Mouse (Mus musculus): ENCODE results near the gene Dnaaf2. TPM values are rescaled to one million over a fixed set of nuclear protein-coding genes. Genes with fewer than 3 reads are reported as not detected.

Dnaaf2 gene
- polyA plus RNA-seq, 1 experiment, result 22.3 TPM

- Histone ChIP-seq H3K4me3 (ENCODE audit: control insufficient read depth, low read depth, low read length) (peak overlapping the region; percentile 21), H3K36me3 (ENCODE audit: control insufficient read depth, insufficient read depth, low read length) (no peaks in the 10 kb centered on the region)
- TF ChIP-seq POLR2A (IDR thresholded peaks at IDR 0.05; ENCODE audit: control insufficient read depth, low read depth, low read length), result no peak
- no peak for TF ChIP-seq CTCF (IDR thresholded peaks at IDR 0.05; ENCODE audit: control insufficient read depth, insufficient read depth, insufficient replicate concordance, low read depth, low read length)
Observed at GRCm38 (mm10) chr12:69186811-69187471, 11.3 kb downstream of the Dnaaf2 start.

GRCm38 (mm10) chr12:69185371-69185770 lies 12.9 kb downstream of the Dnaaf2 start:
- Histone ChIP-seq H3K27me3 (ENCODE audit: control insufficient read depth, insufficient read depth, low read length) (no peaks in the 10 kb centered on the region), H3K4me1 (ENCODE audit: control insufficient read depth, insufficient read depth, low read length) (no peaks in the 10 kb centered on the region; the same call in 1 of the 2 replicates), H3K27ac (ENCODE audit: control insufficient read depth, insufficient read depth, low read depth, low read length) (peak overlapping the region; percentile 45; the same call in 1 of the 2 replicates), H3K36me3 (ENCODE audit: control insufficient read depth, insufficient read depth, low read length) (no peaks in the 10 kb centered on the region), H3K4me3 (ENCODE audit: control insufficient read depth, low read depth, low read length) (peak overlapping the region; percentile 99)
- TF ChIP-seq CTCF (IDR thresholded peaks at IDR 0.05; ENCODE audit: control insufficient read depth, insufficient read depth, insufficient replicate concordance, low read depth, low read length) (no peak), POLR2A (IDR thresholded peaks at IDR 0.05; ENCODE audit: control insufficient read depth, low read depth, low read length) (no peak)

More at GRCm38 (mm10) chr12:69186811-69187471, 11.3 kb downstream of the Dnaaf2 start:
- Histone ChIP-seq H3K27me3 (ENCODE audit: control insufficient read depth, insufficient read depth, low read length) (no peaks in the 10 kb centered on the region), H3K27ac (ENCODE audit: control insufficient read depth, insufficient read depth, low read depth, low read length) (no peak overlapping the region), H3K4me1 (ENCODE audit: control insufficient read depth, insufficient read depth, low read length) (no peaks in the 10 kb centered on the region; the same call in 1 of the 2 replicates)

- Histone ChIP-seq H3K27me3 (ENCODE audit: control insufficient read depth, insufficient read depth, low read length) (no peaks in the 10 kb centered on the region), H3K36me3 (ENCODE audit: control insufficient read depth, insufficient read depth, low read length) (no peaks in the 10 kb centered on the region), H3K4me3 (ENCODE audit: control insufficient read depth, low read depth, low read length) (peak overlapping the region; percentile 99), H3K27ac (ENCODE audit: control insufficient read depth, insufficient read depth, low read depth, low read length) (peak overlapping the region; percentile 98), H3K4me1 (ENCODE audit: control insufficient read depth, insufficient read depth, low read length) (peaks cover 2% of the 10 kb centered on the region; the same call in 1 of the 2 replicates)
- TF ChIP-seq CTCF (IDR thresholded peaks at IDR 0.05; ENCODE audit: control insufficient read depth, insufficient read depth, insufficient replicate concordance, low read depth, low read length) (no peak), POLR2A (IDR thresholded peaks at IDR 0.05; ENCODE audit: control insufficient read depth, low read depth, low read length) (0 out of 2 replicates have a peak, but pooled peaks have one; percentile 25)
Observed at GRCm38 (mm10) chr12:69184342-69185295, 13.6 kb downstream of the Dnaaf2 start.

- Histone ChIP-seq H3K27ac (ENCODE audit: control insufficient read depth, insufficient read depth, low read depth, low read length) (peak within 1 kb of the TSS; percentile 99), H3K4me1 (ENCODE audit: control insufficient read depth, insufficient read depth, low read length) (peaks cover 2% of the 10 kb centered on the region; the same call in 1 of the 2 replicates), H3K27me3 (ENCODE audit: control insufficient read depth, insufficient read depth, low read length) (no peaks in the 10 kb centered on the region), H3K4me3 (ENCODE audit: control insufficient read depth, low read depth, low read length) (peak within 1 kb of the TSS; percentile 99), H3K36me3 (ENCODE audit: control insufficient read depth, insufficient read depth, low read length) (no peaks in the 10 kb centered on the region)
- TF ChIP-seq POLR2A (IDR thresholded peaks at IDR 0.05; ENCODE audit: control insufficient read depth, low read depth, low read length), result peak; percentile 95
- TF ChIP-seq CTCF (IDR thresholded peaks at IDR 0.05; ENCODE audit: control insufficient read depth, insufficient read depth, insufficient replicate concordance, low read depth, low read length), result no peak
Observed at GRCm38 (mm10) chr12:69183583-69184308, 14.5 kb downstream of the Dnaaf2 start, which contains the start of the genes Rpl36al and Mgat2. Gene Rpl36al, minus strand, starts transcription at chr12:69184083. Gene Mgat2, plus strand, starts transcription at chr12:69184157.

- H3K27me3 ChIP-seq (ENCODE audit: control insufficient read depth, insufficient read depth, low read length), result no peaks in the 10 kb centered on the region
- TF ChIP-seq POLR2A (IDR thresholded peaks at IDR 0.05; ENCODE audit: control insufficient read depth, low read depth, low read length) (no peak), CTCF (IDR thresholded peaks at IDR 0.05; ENCODE audit: control insufficient read depth, insufficient read depth, insufficient replicate concordance, low read depth, low read length) (no peak)
- H3K27ac ChIP-seq (ENCODE audit: control insufficient read depth, insufficient read depth, low read depth, low read length), result no peak overlapping the region
- no peak overlapping the region for H3K4me3 ChIP-seq (ENCODE audit: control insufficient read depth, low read depth, low read length)
- H3K36me3 ChIP-seq (ENCODE audit: control insufficient read depth, insufficient read depth, low read length), result no peaks in the 10 kb centered on the region
- H3K4me1 ChIP-seq (ENCODE audit: control insufficient read depth, insufficient read depth, low read length), result peaks cover 2% of the 10 kb centered on the region; the same call in 1 of the 2 replicates
Observed at GRCm38 (mm10) chr12:69181800-69182199, 16.4 kb downstream of the Dnaaf2 start.

- TF ChIP-seq POLR2A (IDR thresholded peaks at IDR 0.05; ENCODE audit: control insufficient read depth, low read depth, low read length) (no peak), CTCF (IDR thresholded peaks at IDR 0.05; ENCODE audit: control insufficient read depth, insufficient read depth, insufficient replicate concordance, low read depth, low read length) (no peak)
- peaks cover 2% of the 10 kb centered on the region; the same call in 1 of the 2 replicates for H3K4me1 ChIP-seq (ENCODE audit: control insufficient read depth, insufficient read depth, low read length)
- H3K4me3 ChIP-seq (ENCODE audit: control insufficient read depth, low read depth, low read length), result no peak overlapping the region
- no peak overlapping the region for H3K27ac ChIP-seq (ENCODE audit: control insufficient read depth, insufficient read depth, low read depth, low read length)
- no peaks in the 10 kb centered on the region for H3K27me3 ChIP-seq (ENCODE audit: control insufficient read depth, insufficient read depth, low read length)
- H3K36me3 ChIP-seq (ENCODE audit: control insufficient read depth, insufficient read depth, low read length), result no peaks in the 10 kb centered on the region
Observed at GRCm38 (mm10) chr12:69179371-69179770, 18.9 kb downstream of the Dnaaf2 start.

Data from testis, adult 2 months (tissue).